Mouse (Mus musculus) right cerebral cortex, adult 18-20 months (tissue): ENCODE data around the gene Tle2.

Source experiments
- DNase-seq: peaks from one replicate; pipeline ENCODE4 v3.0.0; 2022; ENCODE audit warnings: mixed read lengths

The Tle2 gene

GRCm38 (mm10) chr10:81574081-81575056, at the start of gene Tle2:
Gene Tle2, plus strand, starts transcription at chr10:81574561.
- no peak for DNase-seq

GRCm38 (mm10) chr10:81525017-81525694, 49.2 kb upstream of the Tle2 start:
- no peak for DNase-seq

- peak; percentile 49 for DNase-seq
Observed at GRCm38 (mm10) chr10:81526779-81527178, 47.6 kb upstream of the Tle2 start.

- no peak for DNase-seq
Observed at GRCm38 (mm10) chr10:81534826-81535225, 39.5 kb upstream of the Tle2 start.

GRCm38 (mm10) chr10:81536734-81537133, 37.6 kb upstream of the Tle2 start:
- no peak for DNase-seq

- no peak for DNase-seq
Observed at GRCm38 (mm10) chr10:81537429-81537828, 36.9 kb upstream of the Tle2 start.

- DNase-seq: peak; percentile 54
Observed at GRCm38 (mm10) chr10:81538321-81539048, 35.9 kb upstream of the Tle2 start.

- no peak for DNase-seq
Observed at GRCm38 (mm10) chr10:81541363-81541762, 33.0 kb upstream of the Tle2 start.

- DNase-seq: no peak
Observed at GRCm38 (mm10) chr10:81541803-81542202, 32.6 kb upstream of the Tle2 start.

GRCm38 (mm10) chr10:81542727-81543460, 31.5 kb upstream of the Tle2 start:
- no peak for DNase-seq

GRCm38 (mm10) chr10:81543633-81544032, 30.7 kb upstream of the Tle2 start:
- DNase-seq: no peak

GRCm38 (mm10) chr10:81544296-81545160, 29.8 kb upstream of the Tle2 start:
- DNase-seq: no peak

- DNase-seq: peak; percentile 100
Observed at GRCm38 (mm10) chr10:81545161-81545747, 29.1 kb upstream of the Tle2 start, which contains the start of gene Gna11. Gene Gna11, minus strand, starts transcription at chr10:81545190.

- no peak for DNase-seq
Observed at GRCm38 (mm10) chr10:81546332-81546731, 28.0 kb upstream of the Tle2 start.

GRCm38 (mm10) chr10:81546788-81547571, 27.4 kb upstream of the Tle2 start:
- no peak for DNase-seq

- no peak for DNase-seq
Observed at GRCm38 (mm10) chr10:81548944-81549343, 25.4 kb upstream of the Tle2 start.

GRCm38 (mm10) chr10:81550257-81550656, 24.1 kb upstream of the Tle2 start:
- DNase-seq: no peak

- peak; percentile 86 for DNase-seq
Observed at GRCm38 (mm10) chr10:81551597-81552102, 22.7 kb upstream of the Tle2 start.

- DNase-seq: no peak
Observed at GRCm38 (mm10) chr10:81553232-81553631, 21.1 kb upstream of the Tle2 start.
